Mouse (Mus musculus) hindbrain, embryonic 14.5 days (tissue): Measurements from ENCODE around the gene Fosl1. TPM values are rescaled to one million over a fixed set of nuclear protein-coding genes. Genes with fewer than 3 reads are reported as not detected.

ENCODE experiments used
- ATAC-seq: fragments of 200-750 bp; cut with Nextera tagmentation; 2 replicates; pipeline ENCODE4 v1.8.0; 2017; ENCODE audit warnings: moderate number of reproducible peaks, mild to moderate bottlenecking, moderate TSS enrichment, moderate library complexity; ENCODE audit not compliant: low FRiP score
- DNase-seq: peaks from one replicate; pipeline ENCODE4 v3.0.0-alpha.2; 2015; ENCODE audit warnings: low spot score
- H3K27ac ChIP-seq: fragments of 300-500 bp; sonication (generic); 2 replicates; pipeline ENCODE4 v1.5.1; 2014; ENCODE audit warnings: mild to moderate bottlenecking, moderate library complexity
- H3K27me3 ChIP-seq: fragments of 300-500 bp; sonication (generic); 2 replicates; pipeline ENCODE4 v1.6.1; 2014; ENCODE audit warnings: mild to moderate bottlenecking, low read length, mixed read lengths; ENCODE audit not compliant: control insufficient read depth, insufficient read depth
- H3K36me3 ChIP-seq: fragments of 300-500 bp; sonication (generic); replicated peaks from 2 replicates; pipeline ENCODE4 v1.6.1; 2014; ENCODE audit not compliant: control insufficient read depth, insufficient read depth
- H3K4me1 ChIP-seq: fragments of 300-500 bp; sonication (generic); replicated peaks from 2 replicates; pipeline ENCODE4 v1.6.1; 2014; ENCODE audit warnings: antibody characterized with exemption, low read length, mixed read lengths; ENCODE audit not compliant: control insufficient read depth, insufficient read depth
- H3K4me2 ChIP-seq: fragments of 300-500 bp; sonication (generic); replicated peaks from 2 replicates; pipeline ENCODE4 v1.6.1; 2014; ENCODE audit warnings: mild to moderate bottlenecking, moderate library complexity
- H3K4me3 ChIP-seq: fragments of 300-500 bp; sonication (generic); replicated peaks from 2 replicates; pipeline ENCODE4 v1.5.1; 2014; ENCODE audit warnings: mild to moderate bottlenecking, low read length
- H3K9ac ChIP-seq: fragments of 300-500 bp; sonication (generic); 2 replicates; pipeline ENCODE4 v1.6.1; 2014
- H3K9me3 ChIP-seq: fragments of 300-500 bp; sonication (generic); 2 replicates; pipeline ENCODE4 v1.6.1; 2016; ENCODE audit warnings: low read length; ENCODE audit not compliant: control insufficient read depth
- WGBS: fragments of 180-500 bp; shearing (Covaris S2); extraction: QIAGEN DNeasy Blood & Tissue Kit; methylation state at CpG from one replicate; pipeline ENCODE4 v1.1.7; 2014; 5-methylcytosine and 5-hydroxymethylcytosine counted together
- polyA plus RNA-seq: library from polyadenylated mRNA; unstranded; fragments of >200 nt; fragmentation: Nextera tagmentation; extraction: Ambion mirVana; gene quantifications from 2 replicates; pipeline ENCODE4 v1.2.1, GENCODE M21; 2014

Fosl1 gene
- polyA plus RNA-seq, 1 experiment from 2014 or later: not detected

- H3K9ac ChIP-seq: no peak overlapping the region
Measured at GRCm38 (mm10) chr19:5429806-5430205, 17.5 kb upstream of the Fosl1 start.

GRCm38 (mm10) chr19:5430408-5430807 is 16.9 kb upstream of the Fosl1 start:
- Histone ChIP-seq H3K27ac (no peak overlapping the region), H3K4me2 (no peak overlapping the region), H3K27me3 (no peaks in the 10 kb centered on the region), H3K36me3 (peaks cover 25% of the 10 kb centered on the region), H3K4me1 (peaks cover 18% of the 10 kb centered on the region), H3K9ac (no peak overlapping the region), H3K9me3 (no peaks in the 10 kb centered on the region), H3K4me3 (no peak overlapping the region)
- WGBS: 74% methylated on average over 1 of the region's 1 CpGs
- no peak for ATAC-seq
- DNase-seq: no peak

More at GRCm38 (mm10) chr19:5429806-5430205, 17.5 kb upstream of the Fosl1 start:
- DNase-seq (no peak), ATAC-seq (no peak)
- H3K4me1 ChIP-seq: peaks cover 18% of the 10 kb centered on the region
- no peak overlapping the region for H3K27ac ChIP-seq
- WGBS: 74% methylated on average over 8 of the region's 8 CpGs
- H3K9me3 ChIP-seq: no peaks in the 10 kb centered on the region
- no peak overlapping the region for H3K4me2 ChIP-seq
- no peaks in the 10 kb centered on the region for H3K27me3 ChIP-seq
- H3K36me3 ChIP-seq: peaks cover 25% of the 10 kb centered on the region
- H3K4me3 ChIP-seq: no peak overlapping the region

- no peak overlapping the region for H3K27ac ChIP-seq
- ATAC-seq (no peak), DNase-seq (no peak)
- no peak overlapping the region for H3K4me3 ChIP-seq
- no peaks in the 10 kb centered on the region for H3K27me3 ChIP-seq
- H3K4me2 ChIP-seq: no peak overlapping the region
- peaks cover 6% of the 10 kb centered on the region for H3K4me1 ChIP-seq
- no peaks in the 10 kb centered on the region for H3K9me3 ChIP-seq
- no peak overlapping the region for H3K9ac ChIP-seq
- peaks cover 13% of the 10 kb centered on the region for H3K36me3 ChIP-seq
- 74% methylated on average over 4 of the region's 4 CpGs for WGBS
Measured at GRCm38 (mm10) chr19:5431911-5432464, 15.4 kb upstream of the Fosl1 start.

GRCm38 (mm10) chr19:5432992-5433852 is 14.1 kb upstream of the Fosl1 start:
- Histone ChIP-seq H3K9me3 (no peaks in the 10 kb centered on the region), H3K9ac (peak overlapping the region; percentile 39), H3K27ac (peak overlapping the region; percentile 43; the same call in 1 of the 2 replicates), H3K4me1 (peaks cover 6% of the 10 kb centered on the region), H3K4me3 (peak overlapping the region; percentile 17), H3K4me2 (peak overlapping the region; percentile 51), H3K27me3 (no peaks in the 10 kb centered on the region), H3K36me3 (0 out of 2 replicates have a peak, but pooled peaks cover 5% of the 10 kb centered on the region)
- peak; percentile 40 for DNase-seq
- ATAC-seq: peak; percentile 37; the same call in 1 of the 2 replicates
- 12% methylated on average over 16 of the region's 16 CpGs for WGBS

- H3K36me3 ChIP-seq: 0 out of 2 replicates have a peak, but pooled peaks cover under 1% of the 10 kb centered on the region
- peaks cover 6% of the 10 kb centered on the region for H3K4me1 ChIP-seq
- no peaks in the 10 kb centered on the region for H3K9me3 ChIP-seq
- DNase-seq (no peak), ATAC-seq (no peak)
- H3K27me3 ChIP-seq: no peaks in the 10 kb centered on the region
- H3K4me2 ChIP-seq: peak overlapping the region; percentile 51
- peak overlapping the region; percentile 39 for H3K9ac ChIP-seq
- WGBS: 75% methylated on average over 7 of the region's 7 CpGs
- no peak overlapping the region for H3K4me3 ChIP-seq
- peak overlapping the region; percentile 43; the same call in 1 of the 2 replicates for H3K27ac ChIP-seq
Measured at GRCm38 (mm10) chr19:5433951-5434350, 13.4 kb upstream of the Fosl1 start.

- DNase-seq (no peak), ATAC-seq (no peak)
- Histone ChIP-seq H3K27me3 (peaks cover 46% of the 10 kb centered on the region), H3K36me3 (no peaks in the 10 kb centered on the region), H3K9ac (no peak overlapping the region), H3K4me2 (no peak overlapping the region), H3K27ac (no peak overlapping the region), H3K4me3 (no peak overlapping the region), H3K4me1 (peaks cover 10% of the 10 kb centered on the region; the same call in 1 of the 2 replicates), H3K9me3 (no peaks in the 10 kb centered on the region)
- WGBS: 67% methylated on average over 9 of the region's 9 CpGs
Measured at GRCm38 (mm10) chr19:5444371-5444908, 2.9 kb upstream of the Fosl1 start.

- H3K36me3 ChIP-seq: no peaks in the 10 kb centered on the region
- H3K4me3 ChIP-seq: no peak overlapping the region
- peaks cover 10% of the 10 kb centered on the region; the same call in 1 of the 2 replicates for H3K4me1 ChIP-seq
- no peak overlapping the region for H3K27ac ChIP-seq
- no peak overlapping the region for H3K4me2 ChIP-seq
- DNase-seq (no peak), ATAC-seq (no peak)
- H3K9me3 ChIP-seq: no peaks in the 10 kb centered on the region
- H3K9ac ChIP-seq: no peak overlapping the region
- H3K27me3 ChIP-seq: peaks cover 51% of the 10 kb centered on the region
- 35% methylated on average over 7 of the region's 7 CpGs for WGBS
Measured at GRCm38 (mm10) chr19:5444954-5445353, 2.4 kb upstream of the Fosl1 start.

GRCm38 (mm10) chr19:5445747-5446146 is 1.6 kb upstream of the Fosl1 start:
- peaks cover 10% of the 10 kb centered on the region; the same call in 1 of the 2 replicates for H3K4me1 ChIP-seq
- H3K36me3 ChIP-seq: no peaks in the 10 kb centered on the region
- no peak for DNase-seq
- H3K27me3 ChIP-seq: peaks cover 57% of the 10 kb centered on the region
- 86% methylated on average over 5 of the region's 5 CpGs for WGBS
- no peak overlapping the region for H3K27ac ChIP-seq
- no peak overlapping the region for H3K9ac ChIP-seq
- no peaks in the 10 kb centered on the region for H3K9me3 ChIP-seq
- H3K4me3 ChIP-seq: no peak overlapping the region
- H3K4me2 ChIP-seq: no peak overlapping the region
- no peak for ATAC-seq
